Mouse (Mus musculus) E14TG2a.4 (cell line): ENCODE measurements around the gene Olfr10.

Source experiments
- CTCF ChIP-seq: conservative IDR thresholded peaks from 2 replicates; pipeline ENCODE4 v1.5.1; 2014; ENCODE audit warnings: low read length
- NANOG ChIP-seq: IDR thresholded peaks from 2 replicates; pipeline ENCODE4 v1.6.1; 2014; ENCODE audit warnings: borderline replicate concordance, low read length, mixed read lengths
- POU5F1 ChIP-seq: IDR thresholded peaks from 2 replicates; pipeline ENCODE4 v1.6.1; 2014; ENCODE audit warnings: low read length, borderline replicate concordance

- TF ChIP-seq CTCF, result no peak
- TF ChIP-seq POU5F1, result no peak
- TF ChIP-seq NANOG, result no peak
These were observed 41.4 kb upstream of the Olfr10 start for GRCm38 (mm10) chr11:49263149-49263548.
